Mouse (Mus musculus): Measurements from ENCODE around the gene Fra10ac1. TPM values are rescaled to one million over a fixed set of nuclear protein-coding genes. Genes with fewer than 3 reads are reported as not detected.

Gene Fra10ac1
- total RNA-seq, 1 experiment = 12.2 TPM

DNA sequence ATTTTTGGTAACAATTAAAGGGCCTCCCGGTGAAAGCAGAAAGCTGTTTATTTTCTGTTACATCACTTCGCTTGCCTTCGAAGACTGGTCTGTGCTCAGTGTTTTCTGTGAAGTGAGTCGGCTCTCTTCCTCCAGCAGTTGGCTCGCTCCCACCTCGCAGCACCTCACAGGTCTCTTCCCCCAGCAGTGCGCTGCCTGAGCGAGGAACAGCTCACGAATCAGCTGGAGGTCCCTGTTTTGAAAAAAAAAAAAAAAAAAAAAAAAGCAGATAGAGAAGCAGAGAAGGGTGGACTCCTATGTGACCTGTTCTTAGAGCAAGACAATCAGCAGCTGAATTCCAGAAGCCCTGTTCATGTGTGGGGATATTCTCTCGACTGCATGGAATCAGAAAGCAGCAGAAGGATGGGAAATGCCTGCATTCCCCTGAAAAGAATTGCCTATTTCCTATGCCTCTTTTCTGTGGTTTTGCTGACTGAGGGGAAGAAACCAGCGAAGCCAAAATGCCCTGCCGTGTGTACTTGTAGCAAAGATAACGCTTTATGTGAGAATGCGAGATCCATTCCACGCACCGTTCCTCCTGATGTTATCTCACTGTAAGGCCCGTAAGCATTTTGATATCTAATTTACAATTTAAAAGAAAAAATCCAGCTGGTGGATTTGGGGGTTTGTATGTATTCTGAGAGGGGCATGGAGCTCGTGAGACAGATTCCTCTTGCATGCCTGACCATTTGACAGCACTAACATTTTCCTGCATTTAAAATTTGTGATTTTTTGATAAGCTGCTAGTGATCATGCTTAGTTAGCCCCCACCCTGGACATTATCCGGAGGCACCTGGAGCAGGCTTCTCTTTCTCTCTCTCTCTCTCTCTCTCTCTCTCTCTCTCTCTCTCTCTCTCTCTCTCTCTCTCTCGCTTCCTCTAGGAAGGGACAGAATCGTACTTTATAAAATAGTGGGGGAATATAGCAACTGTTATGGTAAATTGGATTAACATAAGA is 40.8 kb upstream of the Fra10ac1 start, which contains the start of gene Lgi1:
Gene Lgi1, plus strand, starts transcription at position 32 of the 996 bp plus-strand sequence.
- no peak within 1 kb of the TSS; a peak in 1 of 4 replicates for H3K4me3 ChIP-seq (ENCODE audit: insufficient read depth in 1 of 2, low read depth in 1 of 2, low read length in 2 of 2, poor library complexity in 1 of 2, severe bottlenecking in 1 of 2)
- in situ Hi-C loops (cut with MboI; ENCODE audit: low sequenced_read_pairs in 2 of 2, unreplicated experiment in 2 of 2) = no loop called here
- no peak within 1 kb of the TSS for H3K27ac ChIP-seq (ENCODE audit: insufficient read depth, low read depth, low read length, poor library complexity, severe bottlenecking)
- H3K9me3 ChIP-seq (ENCODE audit: control insufficient read depth, insufficient read depth, low read depth, low read length) = no peaks in the 10 kb centered on the region
- H3K36me3 ChIP-seq (ENCODE audit: control insufficient read depth, insufficient read depth, low read length, poor library complexity, severe bottlenecking) = no peaks in the 10 kb centered on the region
- no peak for DNase-seq (ENCODE audit: low read depth, low spot score)
- H3K4me1 ChIP-seq (ENCODE audit: control insufficient read depth in 2 of 2, insufficient read depth in 2 of 2, low read length in 2 of 2, poor library complexity in 1 of 2) = peaks cover 2 to 5% of the 10 kb centered on the region in 2 experiments; a peak in 1 of 4 replicates
- TF ChIP-seq HCFC1 (IDR thresholded peaks at IDR 0.05; ENCODE audit: borderline replicate concordance, insufficient read depth, low read length) (no peak), ZNF384 (IDR thresholded peaks at IDR 0.05; ENCODE audit: low read depth, low read length) (peak; percentile 60; the same call in 1 of the 2 replicates), MAFK (IDR thresholded peaks at IDR 0.05; ENCODE audit: insufficient read depth, low read depth, low read length) (no peak), ZC3H11A (IDR thresholded peaks at IDR 0.05; ENCODE audit: borderline replicate concordance, low read depth, low read length) (no peak), CHD2 (IDR thresholded peaks at IDR 0.05; ENCODE audit: low read depth, low read length) (no peak)
- H3K9ac ChIP-seq (ENCODE audit: insufficient read depth, low read depth, low read length, poor library complexity, severe bottlenecking) = no peak within 1 kb of the TSS

DNA sequence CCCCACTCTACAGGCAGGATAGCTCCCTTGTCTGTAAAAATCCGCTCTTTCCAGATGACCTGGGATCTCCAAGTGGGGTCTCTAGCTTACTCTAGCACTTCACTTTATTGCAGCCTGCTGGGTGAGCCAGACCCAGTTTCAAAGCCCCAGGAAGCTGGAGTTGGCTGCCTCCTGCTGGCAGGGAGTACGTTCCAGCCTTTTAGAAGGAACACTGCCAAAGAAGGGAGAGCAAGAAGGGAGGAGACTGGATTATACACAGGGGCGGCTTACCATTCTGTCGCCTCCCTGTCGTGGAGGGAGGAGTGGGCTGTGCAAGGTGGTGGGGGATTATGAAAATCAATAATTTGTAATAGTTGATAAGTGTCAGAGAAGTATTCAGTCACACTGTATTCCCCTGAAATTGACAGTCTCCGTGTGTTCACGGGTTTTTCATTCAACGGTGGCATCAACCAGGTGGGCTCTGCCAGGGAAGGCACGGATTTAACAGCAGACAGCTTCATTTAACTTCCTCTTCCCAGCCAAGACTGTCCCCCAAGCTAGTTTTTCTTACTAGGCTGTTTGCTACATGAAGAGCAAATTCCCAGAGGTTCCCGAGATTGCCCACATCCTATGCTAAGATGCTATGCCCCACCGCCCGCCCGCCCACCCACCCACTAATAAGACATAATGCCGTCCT is 40.0 kb upstream of the Fra10ac1 start:
- Histone ChIP-seq H3K4me1 (ENCODE audit: control insufficient read depth in 2 of 2, insufficient read depth in 2 of 2, low read length in 2 of 2, poor library complexity in 1 of 2) (peaks cover 2 to 5% of the 10 kb centered on the region in 2 experiments; a peak in 1 of 4 replicates), H3K27ac (ENCODE audit: insufficient read depth, low read depth, low read length, poor library complexity, severe bottlenecking) (no peak overlapping the region), H3K9ac (ENCODE audit: insufficient read depth, low read depth, low read length, poor library complexity, severe bottlenecking) (no peak overlapping the region), H3K36me3 (ENCODE audit: control insufficient read depth, insufficient read depth, low read length, poor library complexity, severe bottlenecking) (no peaks in the 10 kb centered on the region), H3K4me3 (ENCODE audit: insufficient read depth in 1 of 2, low read depth in 1 of 2, low read length in 2 of 2, poor library complexity in 1 of 2, severe bottlenecking in 1 of 2) (no peak overlapping the region), H3K9me3 (ENCODE audit: control insufficient read depth, insufficient read depth, low read depth, low read length) (no peaks in the 10 kb centered on the region)
- no peak for TF ChIP-seq ZC3H11A (IDR thresholded peaks at IDR 0.05; ENCODE audit: borderline replicate concordance, low read depth, low read length)
- no peak for TF ChIP-seq HCFC1 (IDR thresholded peaks at IDR 0.05; ENCODE audit: borderline replicate concordance, insufficient read depth, low read length)
- TF ChIP-seq ZNF384 (IDR thresholded peaks at IDR 0.05; ENCODE audit: low read depth, low read length) = no peak
- TF ChIP-seq CHD2 (IDR thresholded peaks at IDR 0.05; ENCODE audit: low read depth, low read length) = no peak
- no peak for TF ChIP-seq MAFK (IDR thresholded peaks at IDR 0.05; ENCODE audit: insufficient read depth, low read depth, low read length)
- in situ Hi-C loops (cut with MboI; ENCODE audit: low sequenced_read_pairs in 2 of 2, unreplicated experiment in 2 of 2) = no loop called here
- DNase-seq (ENCODE audit: low read depth, low spot score) = no peak

DNA sequence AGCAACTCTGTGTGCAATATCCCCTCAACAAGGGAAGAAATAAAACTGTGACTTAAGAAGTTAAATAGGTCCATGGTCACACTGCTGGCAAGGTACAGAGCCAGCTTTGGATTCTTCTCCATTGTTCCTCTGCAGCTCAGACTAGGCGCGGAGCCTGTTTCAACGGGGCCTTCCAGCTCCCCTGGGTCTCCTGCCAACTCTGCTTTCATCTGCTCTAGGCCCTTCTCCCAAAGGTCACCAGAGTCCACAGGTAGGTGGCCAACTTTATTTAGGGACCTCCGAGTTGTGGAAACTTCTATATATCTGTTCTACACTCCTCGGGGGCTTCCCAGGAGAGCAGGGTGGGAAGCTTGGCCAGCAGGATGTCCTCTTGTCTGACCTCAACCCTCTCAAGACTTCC is 37.4 kb upstream of the Fra10ac1 start:
- no peak overlapping the region for H3K9ac ChIP-seq (ENCODE audit: insufficient read depth, low read depth, low read length, poor library complexity, severe bottlenecking)
- no peak overlapping the region for H3K27ac ChIP-seq (ENCODE audit: insufficient read depth, low read depth, low read length, poor library complexity, severe bottlenecking)
- H3K4me1 ChIP-seq (ENCODE audit: control insufficient read depth in 2 of 2, insufficient read depth in 2 of 2, low read length in 2 of 2, poor library complexity in 1 of 2) = peaks cover 2 to 5% of the 10 kb centered on the region in 2 experiments; a peak in 1 of 4 replicates
- TF ChIP-seq ZNF384 (IDR thresholded peaks at IDR 0.05; ENCODE audit: low read depth, low read length) (no peak), ZC3H11A (IDR thresholded peaks at IDR 0.05; ENCODE audit: borderline replicate concordance, low read depth, low read length) (no peak), HCFC1 (IDR thresholded peaks at IDR 0.05; ENCODE audit: borderline replicate concordance, insufficient read depth, low read length) (no peak), MAFK (IDR thresholded peaks at IDR 0.05; ENCODE audit: insufficient read depth, low read depth, low read length) (no peak), CHD2 (IDR thresholded peaks at IDR 0.05; ENCODE audit: low read depth, low read length) (no peak)
- no peak overlapping the region for H3K4me3 ChIP-seq (ENCODE audit: insufficient read depth in 1 of 2, low read depth in 1 of 2, low read length in 2 of 2, poor library complexity in 1 of 2, severe bottlenecking in 1 of 2)
- no peaks in the 10 kb centered on the region for H3K36me3 ChIP-seq (ENCODE audit: control insufficient read depth, insufficient read depth, low read length, poor library complexity, severe bottlenecking)
- no peaks in the 10 kb centered on the region for H3K9me3 ChIP-seq (ENCODE audit: control insufficient read depth, insufficient read depth, low read depth, low read length)
- no peak for DNase-seq (ENCODE audit: low read depth, low spot score)
- in situ Hi-C loops (cut with MboI; ENCODE audit: low sequenced_read_pairs in 2 of 2, unreplicated experiment in 2 of 2) = no loop called here

DNA sequence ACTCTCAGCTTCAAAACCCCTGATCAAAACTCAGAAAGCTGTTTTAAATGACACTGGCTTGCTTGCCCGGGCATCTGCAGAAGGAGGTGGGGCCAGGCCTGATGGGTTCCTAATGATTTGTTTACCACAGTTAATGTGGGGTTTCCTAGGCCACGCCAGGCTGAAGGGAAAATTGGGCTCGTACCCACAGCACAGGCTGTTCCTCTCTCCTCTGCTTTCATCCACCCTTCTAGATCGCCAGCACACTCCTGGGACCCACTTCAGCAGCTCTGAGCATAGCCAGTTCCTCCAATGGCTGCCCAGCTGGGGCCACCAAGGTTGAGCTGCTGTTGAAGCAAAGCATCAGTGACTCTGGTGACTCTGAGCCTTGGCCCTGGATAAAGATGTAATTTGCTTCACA is 36.4 kb upstream of the Fra10ac1 start:
- no peak for DNase-seq (ENCODE audit: low read depth, low spot score)
- TF ChIP-seq CHD2 (IDR thresholded peaks at IDR 0.05; ENCODE audit: low read depth, low read length) (no peak), MAFK (IDR thresholded peaks at IDR 0.05; ENCODE audit: insufficient read depth, low read depth, low read length) (no peak), ZNF384 (IDR thresholded peaks at IDR 0.05; ENCODE audit: low read depth, low read length) (no peak), ZC3H11A (IDR thresholded peaks at IDR 0.05; ENCODE audit: borderline replicate concordance, low read depth, low read length) (no peak), HCFC1 (IDR thresholded peaks at IDR 0.05; ENCODE audit: borderline replicate concordance, insufficient read depth, low read length) (no peak)
- Histone ChIP-seq H3K27ac (ENCODE audit: insufficient read depth, low read depth, low read length, poor library complexity, severe bottlenecking) (no peak overlapping the region), H3K4me1 (ENCODE audit: control insufficient read depth in 2 of 2, insufficient read depth in 2 of 2, low read length in 2 of 2, poor library complexity in 1 of 2) (peaks cover 2 to 5% of the 10 kb centered on the region in 2 experiments; a peak in 1 of 4 replicates), H3K4me3 (ENCODE audit: insufficient read depth in 1 of 2, low read depth in 1 of 2, low read length in 2 of 2, poor library complexity in 1 of 2, severe bottlenecking in 1 of 2) (no peak overlapping the region), H3K9me3 (ENCODE audit: control insufficient read depth, insufficient read depth, low read depth, low read length) (no peaks in the 10 kb centered on the region), H3K36me3 (ENCODE audit: control insufficient read depth, insufficient read depth, low read length, poor library complexity, severe bottlenecking) (no peaks in the 10 kb centered on the region), H3K9ac (ENCODE audit: insufficient read depth, low read depth, low read length, poor library complexity, severe bottlenecking) (no peak overlapping the region)
- in situ Hi-C loops (cut with MboI; ENCODE audit: low sequenced_read_pairs in 2 of 2, unreplicated experiment in 2 of 2) = no loop called here
